Mouse (Mus musculus) macrophage (primary cell): ENCODE measurements around the gene Dnajc4. TPM values are rescaled to one million over a fixed set of nuclear protein-coding genes. Genes with fewer than 3 reads are reported as not detected.

Source experiments
- H3K27ac ChIP-seq: fragments of 350-480 bp; formaldehyde crosslinking; 2 replicates; pipeline ENCODE4 v1.9.0; 2021
- H3K36me3 ChIP-seq: fragments of 350-480 bp; formaldehyde crosslinking; 2 replicates; pipeline ENCODE4 v1.9.0; 2021; ENCODE audit errors: inconsistent target
- H3K4me3 ChIP-seq: fragments of 350-480 bp; formaldehyde crosslinking; 2 replicates; pipeline ENCODE4 v1.9.0; 2021; ENCODE audit errors: inconsistent target
- H3K79me2 ChIP-seq: fragments of 350-480 bp; formaldehyde crosslinking; 2 replicates; pipeline ENCODE4 v1.9.0; 2021; ENCODE audit errors: inconsistent target
- WGBS: methylation state at CpG from one replicate; pipeline ENCODE4 v1.1.7; 2026; ENCODE audit warnings: inconsistent platforms; ENCODE audit not compliant: missing documents; 5-methylcytosine and 5-hydroxymethylcytosine counted together
- polyA plus RNA-seq: library from polyadenylated mRNA; stranded (reverse); fragments of 250-400 nt; gene quantifications from 3 replicates; pipeline ENCODE4 v1.2.4, GENCODE M21; 2018; ENCODE audit warnings: inconsistent platforms

Dnajc4 gene
- polyA plus RNA-seq, 1 experiment from 2014 or later: 18.1 TPM

- H3K79me2 ChIP-seq: no peaks in the 10 kb centered on the region; the same call in 1 of the 2 replicates
- H3K4me3 ChIP-seq: peak overlapping the region; percentile 71
- peak overlapping the region; percentile 92 for H3K27ac ChIP-seq
- WGBS: 5% methylated on average over 31 of the region's 31 CpGs
- H3K36me3 ChIP-seq: peaks cover 29% of the 10 kb centered on the region
Measured at GRCm38 (mm10) chr19:6951994-6952711, 40.2 kb downstream of the Dnajc4 start.

DNA sequence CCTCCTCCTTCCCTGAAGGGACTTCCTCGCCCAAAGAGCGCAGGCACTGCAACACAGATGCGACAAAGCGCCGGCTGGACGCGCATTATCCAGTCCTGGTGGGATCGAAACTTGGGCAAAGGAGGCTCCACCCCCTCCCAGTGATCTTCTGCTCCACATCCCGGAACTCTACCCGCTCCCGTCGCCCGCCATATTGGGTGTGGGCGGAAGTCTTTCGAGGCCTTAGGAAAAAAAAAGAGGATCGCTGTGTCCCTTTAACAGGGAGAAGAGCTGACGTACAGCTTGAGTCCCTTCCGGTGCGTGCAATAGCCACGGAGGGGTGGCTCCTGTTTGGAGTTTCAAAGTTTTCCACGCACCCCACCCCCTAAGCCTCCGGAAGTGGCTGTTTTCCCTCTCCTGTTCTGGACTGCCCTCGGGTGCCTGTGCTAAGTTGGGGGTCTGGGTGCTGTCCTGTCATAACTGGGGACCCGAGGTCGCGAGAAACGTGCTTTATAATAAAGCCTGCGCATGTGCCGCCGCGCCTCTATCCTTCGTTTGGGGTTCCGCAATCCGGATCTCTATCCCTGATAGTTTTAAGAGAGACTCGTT is 40.9 kb downstream of the Dnajc4 start:
- H3K36me3 ChIP-seq: peaks cover 22% of the 10 kb centered on the region
- WGBS: under 1% methylated on average over 35 of the region's 35 CpGs
- peak overlapping the region; percentile 71 for H3K4me3 ChIP-seq

GRCm38 (mm10) chr19:6950613-6951153 is 41.7 kb downstream of the Dnajc4 start:
- Histone ChIP-seq H3K79me2 (no peaks in the 10 kb centered on the region; the same call in 1 of the 2 replicates), H3K4me3 (peak overlapping the region; percentile 71), H3K36me3 (peaks cover 16% of the 10 kb centered on the region), H3K27ac (peak overlapping the region; percentile 92)
- under 1% methylated on average over 28 of the region's 28 CpGs for WGBS

More for the DNA sequence above, 40.9 kb downstream of the Dnajc4 start:
- peak overlapping the region; percentile 92 for H3K27ac ChIP-seq
- no peaks in the 10 kb centered on the region; the same call in 1 of the 2 replicates for H3K79me2 ChIP-seq

DNA sequence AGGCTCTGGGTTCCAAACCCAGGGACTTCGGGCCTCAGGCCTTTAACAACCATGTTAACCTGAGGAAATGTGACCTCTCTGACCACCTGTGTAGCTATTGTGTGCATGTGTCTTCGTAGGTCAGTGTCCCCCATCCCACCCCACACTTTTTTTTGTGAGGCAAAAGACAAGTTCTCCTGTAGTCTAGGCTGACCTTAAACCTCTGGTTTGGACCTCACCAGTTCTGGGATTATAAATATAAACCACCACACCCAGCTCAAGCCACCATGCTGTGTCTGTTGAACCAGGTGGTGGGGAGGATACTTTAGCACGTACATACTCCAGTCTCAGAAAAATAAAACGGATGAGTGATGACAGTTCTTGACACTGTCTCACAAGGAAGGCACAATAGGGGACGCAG is 42.4 kb downstream of the Dnajc4 start:
- H3K4me3 ChIP-seq: peak overlapping the region; percentile 71
- no peaks in the 10 kb centered on the region; the same call in 1 of the 2 replicates for H3K79me2 ChIP-seq
- 79% methylated on average over 5 of the region's 5 CpGs for WGBS
- no peak overlapping the region for H3K27ac ChIP-seq
- peaks cover 14% of the 10 kb centered on the region; the same call in 1 of the 2 replicates for H3K36me3 ChIP-seq

- Histone ChIP-seq H3K4me3 (no peak overlapping the region), H3K36me3 (peaks cover 10% of the 10 kb centered on the region; the same call in 1 of the 2 replicates)
- WGBS: 95% methylated on average over 5 of the region's 5 CpGs
Measured at GRCm38 (mm10) chr19:6949532-6949931, 42.8 kb downstream of the Dnajc4 start.

DNA sequence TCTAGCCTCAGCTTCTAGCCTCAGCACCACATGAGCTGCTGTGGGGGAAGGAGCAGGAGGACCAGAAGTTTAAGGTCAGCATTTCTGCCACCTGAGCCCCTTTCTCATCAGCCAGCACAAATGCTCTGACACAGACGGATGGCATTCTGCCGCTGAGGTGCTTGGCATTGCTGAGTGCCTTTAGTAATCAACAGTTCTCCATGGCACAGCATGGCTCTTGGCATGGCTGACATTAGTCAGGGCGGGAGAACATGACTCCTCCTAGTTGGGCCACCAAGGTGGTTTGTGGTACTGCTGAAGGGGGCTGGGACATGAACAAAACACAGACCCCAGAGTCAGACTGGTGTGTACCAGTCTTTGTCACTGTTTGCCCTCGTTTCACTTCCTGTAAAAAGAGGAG is 44.2 kb downstream of the Dnajc4 start:
- Histone ChIP-seq H3K79me2 (peaks cover 9% of the 10 kb centered on the region), H3K4me3 (no peak overlapping the region), H3K36me3 (peaks cover 5% of the 10 kb centered on the region; the same call in 1 of the 2 replicates), H3K27ac (no peak overlapping the region)
- 79% methylated on average over 4 of the region's 4 CpGs for WGBS

More at GRCm38 (mm10) chr19:6949532-6949931, 42.8 kb downstream of the Dnajc4 start:
- Histone ChIP-seq H3K79me2 (no peaks in the 10 kb centered on the region; the same call in 1 of the 2 replicates), H3K27ac (no peak overlapping the region)

DNA sequence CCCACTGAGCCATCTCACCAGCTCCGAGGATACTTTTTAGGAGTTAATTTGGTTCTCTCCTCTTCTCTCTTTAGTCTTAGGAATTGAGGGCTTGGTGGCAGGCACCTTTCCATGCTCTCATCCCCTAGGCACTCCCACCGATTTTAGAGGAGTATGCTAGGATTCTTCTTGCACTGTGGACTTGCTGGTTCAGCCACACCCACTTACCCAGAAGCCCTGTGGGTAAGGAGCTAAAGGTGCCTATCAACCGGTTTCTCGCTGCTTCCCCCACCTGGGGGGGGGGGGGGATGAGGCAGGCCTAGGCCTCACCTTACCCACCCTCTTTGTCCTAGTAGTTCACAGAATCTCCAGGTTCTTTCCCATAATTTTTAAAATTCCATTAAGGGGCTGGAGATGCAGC is 44.6 kb downstream of the Dnajc4 start:
- no peak overlapping the region for H3K4me3 ChIP-seq
- 84% methylated on average over 4 of the region's 4 CpGs for WGBS
- no peak overlapping the region for H3K27ac ChIP-seq
- peaks cover 5% of the 10 kb centered on the region; the same call in 1 of the 2 replicates for H3K36me3 ChIP-seq
- H3K79me2 ChIP-seq: peaks cover 14% of the 10 kb centered on the region

- Histone ChIP-seq H3K4me3 (no peak overlapping the region), H3K79me2 (peaks cover 17% of the 10 kb centered on the region), H3K27ac (no peak overlapping the region), H3K36me3 (peaks cover 5% of the 10 kb centered on the region; the same call in 1 of the 2 replicates)
- WGBS: 92% methylated on average over 6 of the region's 6 CpGs
Measured at GRCm38 (mm10) chr19:6943709-6944108, 48.7 kb downstream of the Dnajc4 start.

GRCm38 (mm10) chr19:6942764-6943163 is 49.6 kb downstream of the Dnajc4 start:
- H3K4me3 ChIP-seq: peak overlapping the region; percentile 87
- peak overlapping the region; percentile 90 for H3K27ac ChIP-seq
- WGBS: 49% methylated on average over 5 of the region's 5 CpGs
- H3K36me3 ChIP-seq: peaks cover 5% of the 10 kb centered on the region; the same call in 1 of the 2 replicates
- H3K79me2 ChIP-seq: peaks cover 17% of the 10 kb centered on the region

DNA sequence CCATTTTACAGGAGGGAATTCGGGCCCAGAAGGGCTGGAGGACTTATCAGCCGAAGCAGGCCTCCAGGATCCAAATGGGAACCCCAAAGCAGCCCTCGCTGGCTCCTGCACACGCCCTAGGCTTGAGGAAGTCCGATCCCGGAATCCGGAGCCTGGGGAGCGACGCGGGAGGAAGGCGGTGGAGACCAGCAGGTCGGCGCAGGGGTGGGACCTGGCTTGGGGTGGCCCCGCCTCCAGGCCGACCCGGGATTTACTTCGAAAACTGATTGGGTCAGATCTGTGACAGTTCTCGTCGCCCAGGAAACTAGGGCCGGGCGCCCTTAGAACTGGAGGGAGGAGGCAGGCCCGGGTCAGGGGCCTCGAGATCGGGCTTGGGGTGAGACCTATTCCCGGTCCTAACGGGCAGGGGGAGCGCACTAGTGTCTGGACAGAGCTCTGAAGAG is 50.1 kb downstream of the Dnajc4 start, which contains the start of gene Gpr137:
TSS of gene Gpr137 (minus strand) at position 232 of the 443 bp plus-strand sequence.
- H3K4me3 ChIP-seq: peak within 1 kb of the TSS; percentile 87
- 0% methylated on average over 27 of the region's 27 CpGs for WGBS
- H3K79me2 ChIP-seq: peaks cover 17% of the 10 kb centered on the region
- peak within 1 kb of the TSS; percentile 90 for H3K27ac ChIP-seq
- H3K36me3 ChIP-seq: peaks cover 5% of the 10 kb centered on the region; the same call in 1 of the 2 replicates

GRCm38 (mm10) chr19:6941372-6942248 is 50.8 kb downstream of the Dnajc4 start, which contains the start of gene Bad:
Gene Bad (plus strand): TSS chr19:6941861.
- Histone ChIP-seq H3K27ac (peak within 1 kb of the TSS; percentile 90), H3K4me3 (peak within 1 kb of the TSS; percentile 87), H3K36me3 (peaks cover 5% of the 10 kb centered on the region; the same call in 1 of the 2 replicates), H3K79me2 (peaks cover 17% of the 10 kb centered on the region)
- WGBS: under 1% methylated on average over 81 of the region's 83 CpGs

DNA sequence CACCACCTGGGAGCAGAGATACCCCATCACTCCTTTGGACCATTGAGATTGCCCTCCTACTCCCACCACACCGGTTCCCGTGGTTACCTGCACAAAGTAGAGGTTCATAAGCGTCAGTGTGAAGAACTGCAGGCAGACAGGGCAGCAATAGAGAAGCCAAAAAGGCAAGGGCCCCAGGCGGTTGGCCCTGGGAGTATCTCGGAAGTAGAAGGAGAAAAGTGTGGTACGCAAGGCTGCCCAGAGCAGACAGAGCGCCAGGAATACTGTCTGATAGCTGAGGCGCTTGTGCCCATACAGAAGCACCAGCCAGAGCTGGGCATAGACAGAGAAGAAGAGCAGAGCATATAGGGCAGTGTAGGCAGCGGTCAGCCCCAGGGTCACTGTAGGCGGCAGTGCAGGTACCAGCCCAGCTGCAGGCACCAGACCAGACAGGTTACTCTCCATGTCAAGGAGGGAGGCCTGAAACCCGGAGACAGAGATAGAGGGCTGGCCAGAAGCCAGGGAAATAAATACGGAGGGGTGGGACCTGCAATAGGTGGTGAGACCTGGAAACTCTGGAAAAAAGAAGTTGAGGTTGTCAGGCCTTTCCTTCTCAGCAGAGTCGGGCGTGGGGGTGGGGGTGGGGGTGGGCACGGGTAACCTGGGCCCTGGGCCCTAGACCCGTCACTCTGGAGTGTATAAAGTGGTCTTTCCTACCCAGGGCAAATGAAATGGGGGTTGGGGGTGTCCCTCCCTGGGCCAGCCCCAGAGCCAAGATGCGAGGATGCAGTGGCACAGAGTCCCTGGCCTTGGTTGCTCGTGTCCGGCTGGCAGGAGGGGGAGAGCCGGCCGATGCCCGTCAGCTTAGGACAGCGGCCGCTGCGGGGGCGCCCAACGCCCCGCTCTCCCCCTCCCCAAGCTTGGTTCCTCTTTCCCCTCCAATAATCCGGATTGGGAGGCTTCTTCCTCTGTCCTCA is 51.7 kb downstream of the Dnajc4 start:
- Histone ChIP-seq H3K4me3 (peak overlapping the region; percentile 87), H3K36me3 (peaks cover 5% of the 10 kb centered on the region; the same call in 1 of the 2 replicates), H3K79me2 (peaks cover 17% of the 10 kb centered on the region), H3K27ac (no peak overlapping the region)
- WGBS: 33% methylated on average over 26 of the region's 29 CpGs
